Mouse (Mus musculus): ENCODE measurements at regions not wholly inside any gene's neighbourhood (a gene's known extent, or its start where the extent isn't known, plus 50 kb on each side); places are given as distances from the start of the nearest gene placed in this dataset.

GRCm38 (mm10) chr5:7779827-7780226, 180.4 kb upstream of the Steap4 start:
- no peak for DNase-seq (ENCODE audit: low read depth, low spot score)

DNA sequence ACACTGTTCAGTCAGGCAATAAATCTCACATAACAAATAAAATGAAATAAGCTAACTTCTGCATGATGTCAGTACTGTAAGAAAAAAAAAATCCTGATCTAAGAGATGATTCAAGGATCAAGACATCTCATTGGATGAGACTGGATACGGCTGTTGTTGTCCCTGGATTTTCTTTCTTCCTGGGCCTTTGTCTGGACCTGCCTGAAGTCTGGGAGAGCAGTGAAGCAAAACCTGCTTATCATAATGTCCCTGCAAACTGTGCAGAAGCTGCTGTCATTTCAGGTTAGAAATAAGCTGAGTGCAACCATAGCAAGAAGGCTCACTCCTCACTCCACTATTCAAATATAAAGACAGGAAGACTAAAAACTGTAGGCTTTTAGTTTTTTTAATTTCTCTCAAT, 178.0 kb upstream of the Steap4 start:
- no peak for DNase-seq (ENCODE audit: low read depth, low spot score)

DNA sequence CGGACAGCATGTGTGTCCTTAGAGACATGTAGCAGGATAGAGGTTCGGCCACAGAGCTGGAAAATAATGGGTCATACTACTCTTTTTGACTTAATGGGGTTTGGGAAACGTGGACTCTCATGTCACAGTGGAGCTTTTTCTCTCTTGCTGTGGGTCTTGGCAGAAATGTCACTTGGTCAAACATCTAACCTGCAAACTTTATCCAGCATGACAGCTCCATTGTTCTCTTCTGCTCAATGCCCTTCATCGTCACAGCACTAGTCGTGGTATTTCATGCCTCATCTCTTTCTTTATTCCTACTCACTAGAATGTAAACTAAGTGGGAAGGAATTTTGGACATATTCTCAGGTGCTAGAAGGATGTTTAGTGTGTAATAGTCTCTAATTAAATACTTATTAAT, 171.9 kb upstream of the Steap4 start:
- DNase-seq (ENCODE audit: low read depth, low spot score) = no peak

DNA sequence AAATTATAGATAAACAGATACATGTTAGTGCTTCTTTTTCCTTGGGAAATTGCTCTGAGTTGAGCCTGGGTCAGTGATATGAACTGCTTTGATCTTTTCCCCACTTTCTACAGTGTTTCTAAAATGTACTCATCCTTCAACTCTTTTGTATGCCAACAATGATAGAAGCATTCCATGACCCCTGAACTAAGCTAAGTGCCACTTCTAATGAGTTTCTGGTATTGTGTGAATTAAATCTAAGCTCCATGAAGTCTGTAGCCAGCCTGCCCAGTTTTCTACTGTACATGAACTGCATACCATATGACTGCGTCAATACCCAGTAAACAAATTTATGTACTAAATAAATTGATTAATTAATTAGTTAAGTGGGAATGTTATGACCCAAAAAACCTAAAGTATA, 171.1 kb upstream of the Steap4 start:
- no peak for DNase-seq (ENCODE audit: low read depth, low spot score)

GRCm38 (mm10) chr5:7820592-7820991, 139.7 kb upstream of the Steap4 start:
- peak; percentile 41 for DNase-seq (ENCODE audit: low read depth, low spot score)

GRCm38 (mm10) chr5:7821700-7822099, 138.6 kb upstream of the Steap4 start:
- no peak for DNase-seq (ENCODE audit: low read depth, low spot score)

DNA sequence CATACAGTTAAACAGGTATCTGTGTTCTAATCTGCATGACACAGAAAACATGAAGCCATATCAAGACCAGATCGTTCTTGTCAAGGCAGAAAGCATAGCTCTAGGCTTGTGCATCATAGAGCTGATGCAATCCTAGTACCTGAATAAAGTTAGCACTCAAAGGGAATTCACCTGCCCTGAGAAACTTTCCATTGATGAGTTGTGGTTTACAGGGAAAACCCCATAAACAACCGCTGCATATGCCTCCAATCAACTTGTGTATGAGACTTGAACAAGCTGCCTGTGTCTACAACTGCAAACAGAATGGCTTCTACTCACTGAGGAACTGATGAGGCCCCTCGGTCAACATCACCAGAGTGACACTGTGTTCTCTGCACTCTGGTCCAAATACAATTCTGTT, 130.6 kb upstream of the Steap4 start:
- no peak for DNase-seq (ENCODE audit: low read depth, low spot score)

- DNase-seq (ENCODE audit: low read depth, low spot score) = no peak
These were observed 126.4 kb upstream of the Steap4 start for GRCm38 (mm10) chr5:7833812-7834211.

DNA sequence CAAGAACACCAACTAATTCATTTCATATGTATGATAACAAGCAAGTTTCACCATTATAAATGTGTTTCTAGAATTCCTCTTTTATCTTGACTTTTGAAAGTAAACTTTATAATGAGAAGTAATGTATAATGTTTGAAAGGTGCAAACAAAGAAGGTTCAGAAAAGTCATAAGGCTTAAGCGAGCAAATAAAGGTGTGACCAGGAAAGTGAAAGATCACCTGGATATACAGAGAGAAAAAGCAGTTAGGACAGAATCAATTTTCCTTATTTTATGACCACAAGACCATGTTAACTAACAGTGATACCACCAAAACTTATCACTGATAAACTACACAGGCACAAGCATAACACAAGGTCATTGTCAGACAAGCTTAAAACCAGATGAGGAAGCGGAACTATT, 97.2 kb upstream of the Steap4 start:
- no peak for DNase-seq (ENCODE audit: low read depth, low spot score)

DNA sequence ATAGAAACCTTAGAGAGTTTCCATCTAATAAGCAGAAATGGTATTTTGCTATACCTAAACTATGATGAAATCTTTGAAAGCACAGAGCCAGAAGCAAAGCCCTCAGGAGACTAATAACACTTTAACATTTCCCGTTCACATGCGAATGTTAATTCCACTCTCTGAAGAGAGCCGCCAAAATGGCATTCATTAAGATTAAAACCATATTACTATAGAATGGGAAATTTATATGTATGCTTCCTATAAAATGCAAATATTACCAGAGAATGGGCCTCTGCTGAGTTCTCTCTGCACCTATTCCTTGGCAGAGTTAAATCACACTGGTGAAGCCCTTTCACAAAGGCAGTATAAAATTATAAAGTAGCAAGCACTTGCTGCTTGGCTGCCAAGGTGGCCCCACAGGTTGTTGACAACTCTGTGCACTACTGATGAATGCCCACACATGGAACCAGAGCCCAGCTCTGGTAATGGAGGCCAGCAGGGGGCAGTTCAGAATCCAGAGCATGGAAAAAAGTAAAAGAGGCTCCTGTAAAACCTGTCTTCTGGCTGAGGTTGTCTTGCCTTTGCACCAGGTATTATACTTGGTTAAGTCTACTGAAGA, 94.1 kb upstream of the Steap4 start:
- DNase-seq (ENCODE audit: low read depth, low spot score) = no peak

GRCm38 (mm10) chr5:7899537-7899936, 60.7 kb upstream of the Steap4 start:
- DNase-seq (ENCODE audit: low read depth, low spot score) = peak; percentile 19
